In genomic region chr14:54686063-54686521, GRCm38 (mm10) we compare ENCODE assay signal across 8 mouse cellular contexts. TPM values are rescaled to one million over a fixed set of nuclear protein-coding genes. Genes with fewer than 3 reads are reported as not detected.
DNase-seq lines count a peak whose midpoint lies in the region; ATAC-seq and TF ChIP-seq lines count a peak whose summit lies in the region.

Gene 1700123O20Rik, plus strand, starts transcription at chr14:54686216.

- peaks cover 17% of the 10 kb centered on the region for H3K36me3 ChIP-seq in ES-E14 (ENCODE audit: control insufficient read depth, insufficient read depth, low read length, poor library complexity, severe bottlenecking)
- H3K36me3 ChIP-seq in heart, embryonic 13.5 days = peaks cover 52% of the 10 kb centered on the region
- peaks cover 7% of the 10 kb centered on the region; the same call in 1 of the 2 replicates for H3K36me3 ChIP-seq in splenic B cell, adult 2 months (ENCODE audit: control insufficient read depth, insufficient read depth, low read length, poor library complexity, severe bottlenecking)

- in situ Hi-C loops in ES-E14 (cut with MboI; ENCODE audit: low sequenced_read_pairs in 2 of 2, unreplicated experiment in 2 of 2) = no loop called here

- H3K4me3 ChIP-seq in cerebellum, adult 2 months (replicated peaks; ENCODE audit: insufficient read depth, low read depth, low read length) = peak within 1 kb of the TSS; percentile 90
- H3K4me3 ChIP-seq in ES-E14 (ENCODE audit: insufficient read depth in 1 of 2, low read depth in 1 of 2, low read length in 2 of 2, poor library complexity in 1 of 2, severe bottlenecking in 1 of 2) = peak within 1 kb of the TSS; percentile 96 to 98
- H3K4me3 ChIP-seq in heart, embryonic 13.5 days = peak within 1 kb of the TSS; percentile 86

- H3K4me1 ChIP-seq in cerebellum, adult 2 months (ENCODE audit: control insufficient read depth, insufficient read depth, low read length) = peaks cover 5% of the 10 kb centered on the region; the same call in 1 of the 2 replicates
- H3K4me1 ChIP-seq in ES-E14 (ENCODE audit: control insufficient read depth in 2 of 2, insufficient read depth in 2 of 2, low read length in 2 of 2, poor library complexity in 1 of 2) = 0 out of 4 replicates have a peak, but pooled peaks cover 0 to 4% of the 10 kb centered on the region in 2 experiments
- H3K4me1 ChIP-seq in heart, embryonic 13.5 days = peaks cover 37% of the 10 kb centered on the region

- DNase-seq in cerebellum, adult 2 months = peak in 1 of 2 experiments; percentile 85
- DNase-seq in cerebellum, adult 11 months = no peak
- DNase-seq in ES-E14 (ENCODE audit: low read depth, low spot score) = peak; percentile 82
- DNase-seq in embryo, embryonic 10.5 days (ENCODE audit: low spot score) = peak; percentile 94
- DNase-seq in layer of hippocampus, adult 8-10 months (ENCODE audit: low spot score in 2 of 2) = peak in 1 of 2 experiments; percentile 77
- DNase-seq in lung, postnatal 36 days = peak; percentile 87
- DNase-seq in splenic B cell, adult 2 months (ENCODE audit: low read depth, low spot score) = peak; percentile 83

- TF ChIP-seq POLR2A in cerebellum, adult 2 months (IDR thresholded peaks at IDR 0.05; ENCODE audit: borderline replicate concordance, insufficient read depth, low read length) = no peak

- H3K9ac ChIP-seq in ES-E14 (ENCODE audit: insufficient read depth, low read depth, low read length, poor library complexity, severe bottlenecking) = peak within 1 kb of the TSS; percentile 100
- H3K9ac ChIP-seq in heart, embryonic 13.5 days = peak within 1 kb of the TSS; percentile 97

- peak within 1 kb of the TSS; percentile 85 for H3K4me2 ChIP-seq in heart, embryonic 13.5 days

- no peaks in the 10 kb centered on the region for H3K27me3 ChIP-seq in cerebellum, adult 2 months (ENCODE audit: control insufficient read depth, insufficient read depth, low read length)
- no peaks in the 10 kb centered on the region for H3K27me3 ChIP-seq in heart, embryonic 13.5 days (replicated peaks)
- H3K27me3 ChIP-seq in splenic B cell, adult 2 months (ENCODE audit: control insufficient read depth, insufficient read depth, low read length, poor library complexity, severe bottlenecking) = no peaks in the 10 kb centered on the region

- under 1% methylated on average over 41 of the region's 41 CpGs for WGBS in cerebellum, adult 2 months
- WGBS in heart, embryonic 13.5 days = under 1% methylated on average over 41 of the region's 41 CpGs

- peak within 1 kb of the TSS; percentile 90 for H3K27ac ChIP-seq in cerebellum, adult 2 months (ENCODE audit: insufficient read depth, low read length)
- H3K27ac ChIP-seq in ES-E14 (ENCODE audit: insufficient read depth, low read depth, low read length, poor library complexity, severe bottlenecking) = peak within 1 kb of the TSS; percentile 99
- peak within 1 kb of the TSS; percentile 98 for H3K27ac ChIP-seq in heart, embryonic 13.5 days (replicated peaks)

- peak; percentile 77 for ATAC-seq in heart, embryonic 13.5 days (ENCODE audit: extremely low read depth, insufficient number of reproducible peaks, low FRiP score, low TSS enrichment)

- H3K9me3 ChIP-seq in ES-E14 (ENCODE audit: control insufficient read depth, insufficient read depth, low read depth, low read length) = no peaks in the 10 kb centered on the region
- H3K9me3 ChIP-seq in heart, embryonic 13.5 days = no peaks in the 10 kb centered on the region

- no peak for TF ChIP-seq CTCF in cerebellum, adult 2 months (IDR thresholded peaks at IDR 0.05; ENCODE audit: borderline replicate concordance, insufficient read depth, low read depth, low read length)

TF ChIP-seq in ES-E14, 5 proteins besides CTCF, POLR2A, EP300 and RAD21:
- TF ChIP-seq ZNF384 (IDR thresholded peaks at IDR 0.05; ENCODE audit: low read depth, low read length) (no peak), HCFC1 (IDR thresholded peaks at IDR 0.05; ENCODE audit: borderline replicate concordance, insufficient read depth, low read length) (no peak; the same call in 1 of the 2 replicates), CHD2 (IDR thresholded peaks at IDR 0.05; ENCODE audit: low read depth, low read length) (no peak), ZC3H11A (IDR thresholded peaks at IDR 0.05; ENCODE audit: borderline replicate concordance, low read depth, low read length) (no peak), MAFK (IDR thresholded peaks at IDR 0.05; ENCODE audit: insufficient read depth, low read depth, low read length) (no peak)

RNA-seq across cellular contexts. Expression of gene 1700123O20Rik, which starts in this region (rescaled TPM):
- polyA plus RNA-seq in cerebellum, adult 2 months (2012; rRNA removed) = 45.2 and 51.0 TPM in 2 replicates
- total RNA-seq in ES-E14 (2012; rRNA removed) = 26.7 and 34.3 TPM in 2 replicates
- polyA plus RNA-seq in heart, embryonic 13.5 days (2015; fragmentation: Nextera tagmentation; extraction: Ambion mirVana) = 48.1 and 49.2 TPM in 2 replicates
- total RNA-seq in layer of hippocampus, adult 8-10 months (2022) = 10 to 100 TPM; 17.9 to 27.8 (median 23.7) TPM
